ENCODE assay signal across 15 mouse cellular contexts in the genomic region with DNA sequence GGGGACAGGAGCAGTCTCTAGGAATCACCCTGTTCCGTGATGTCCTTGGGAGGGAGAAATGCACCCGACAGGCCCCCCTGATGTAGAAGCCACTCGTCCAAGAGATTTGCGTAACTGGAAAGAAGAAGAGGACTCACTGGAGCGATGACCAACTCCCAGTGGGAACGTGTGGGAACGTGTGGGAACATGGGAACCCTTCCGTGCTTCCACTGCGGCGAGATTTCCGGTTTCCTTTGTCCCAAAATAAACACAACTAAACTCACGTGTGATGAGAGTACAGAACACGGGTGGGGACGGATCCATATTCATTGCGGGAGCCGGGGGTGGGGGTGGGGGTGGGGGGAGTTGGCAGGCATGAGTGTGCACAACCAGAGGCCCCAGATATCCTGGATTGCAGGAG.
DNase-seq lines count a peak whose midpoint lies in the region; ATAC-seq and TF ChIP-seq lines count a peak whose summit lies in the region.
"Had no signal": no experiment of that assay in that cellular context is flagged by ENCODE, and none has a peak within 500 bp of the region (broad histone marks: within the 10 kb centered on the region; RNA-seq: fewer than 3 reads in every experiment).

No protein-coding gene starts in this region.

- no peaks in the 10 kb centered on the region for H3K9me3 ChIP-seq in heart, embryonic 11.5 days (replicated peaks; ENCODE audit: control insufficient read depth, low read length)
- H3K9me3 ChIP-seq in midbrain, embryonic 16.5 days (replicated peaks; ENCODE audit: control insufficient read depth, low read length, poor library complexity, severe bottlenecking): no peaks in the 10 kb centered on the region
- H3K9me3 ChIP-seq: liver, embryonic 12.5 days had no signal

- TF ChIP-seq POLR2A in heart, adult 2 months (IDR thresholded peaks at IDR 0.05; ENCODE audit: insufficient read depth, low read depth, low read length): no peak

- peaks cover 2% of the 10 kb centered on the region; the same call in 1 of the 2 replicates for H3K4me1 ChIP-seq in heart, adult 2 months (ENCODE audit: control insufficient read depth, insufficient read depth, low read length)
- peaks cover 5% of the 10 kb centered on the region; the same call in 1 of the 2 replicates for H3K4me1 ChIP-seq in heart, embryonic 11.5 days (ENCODE audit: control insufficient read depth, insufficient read depth, low read length)
- peaks cover 16% of the 10 kb centered on the region for H3K4me1 ChIP-seq in midbrain, embryonic 16.5 days (ENCODE audit: control insufficient read depth, insufficient read depth, low read length)
- H3K4me1 ChIP-seq: liver, embryonic 12.5 days had no signal

- no peaks in the 10 kb centered on the region for H3K36me3 ChIP-seq in heart, adult 2 months (ENCODE audit: control insufficient read depth, insufficient read depth, low read length)
- H3K36me3 ChIP-seq in heart, embryonic 11.5 days (ENCODE audit: control insufficient read depth, insufficient read depth, low read length): no peaks in the 10 kb centered on the region
- H3K36me3 ChIP-seq in midbrain, embryonic 16.5 days (ENCODE audit: control insufficient read depth, insufficient read depth, low read length): no peaks in the 10 kb centered on the region
- H3K36me3 ChIP-seq: hindbrain, embryonic 10.5 days; liver, embryonic 12.5 days had no signal

- H3K9ac ChIP-seq in heart, adult 2 months (ENCODE audit: low read depth, low read length): no peak overlapping the region
- no peak overlapping the region for H3K9ac ChIP-seq in heart, embryonic 11.5 days (ENCODE audit: low read depth, low read length)
- no peak overlapping the region for H3K9ac ChIP-seq in midbrain, embryonic 16.5 days (ENCODE audit: low read depth, low read length)
- H3K9ac ChIP-seq: liver, embryonic 12.5 days had no signal

- no peak overlapping the region for H3K4me3 ChIP-seq in heart, adult 2 months
- H3K4me3 ChIP-seq in heart, embryonic 11.5 days (ENCODE audit: low read depth, low read length): no peak overlapping the region
- H3K4me3 ChIP-seq in midbrain, embryonic 16.5 days (ENCODE audit: low read depth, low read length): no peak overlapping the region
- H3K4me3 ChIP-seq: hindbrain, embryonic 10.5 days; liver, embryonic 12.5 days had no signal

- WGBS in heart, adult 2 months: 72% methylated on average over 16 of the region's 16 CpGs
- WGBS in heart, embryonic 11.5 days (ENCODE audit: insufficient replicate concordance): 75% methylated on average over 16 of the region's 16 CpGs
- 85% methylated on average over 16 of the region's 16 CpGs for WGBS in midbrain, embryonic 16.5 days

- TF ChIP-seq EP300 in heart, adult 2 months (IDR thresholded peaks at IDR 0.05; ENCODE audit: insufficient read depth, low read depth, low read length): 0 out of 2 replicates have a peak, but pooled peaks have one; percentile 28

- ATAC-seq in heart, embryonic 11.5 days (replicated peaks; ENCODE audit: insufficient number of reproducible peaks, low FRiP score, low TSS enrichment): no peak
- ATAC-seq in midbrain, embryonic 16.5 days: no peak
- ATAC-seq: liver, embryonic 12.5 days; Patski had no signal

- peak; percentile 14 for DNase-seq in kidney, adult 9 months
- no peak for DNase-seq in kidney, adult 8-10 months
- peak; percentile 44 to 50 for DNase-seq in heart, adult 2 months
- DNase-seq in lung, postnatal 25 days (ENCODE audit: low spot score): peak; percentile 62
- DNase-seq in frontal cortex, adult 2 months (ENCODE audit: extremely low spot score in 1 of 2, low spot score in 1 of 2): no peak
- DNase-seq: adrenal gland, postnatal 25 days; cerebellum, postnatal 10 days; left cerebral cortex, postnatal 4 days; thymus, postnatal 14 days had no signal

- no peaks in the 10 kb centered on the region for H3K79me2 ChIP-seq in heart, adult 2 months (replicated peaks; ENCODE audit: control insufficient read depth, insufficient read depth, low read length)

- no peak for TF ChIP-seq CTCF in heart, adult 2 months (IDR thresholded peaks at IDR 0.05)

- intact Hi-C loops in heart, adult 2 months (cut with DNase I): no loop called here

- H3K27me3 ChIP-seq in heart, adult 2 months (ENCODE audit: control insufficient read depth, insufficient read depth, low read length): no peaks in the 10 kb centered on the region
- H3K27me3 ChIP-seq in heart, embryonic 11.5 days (ENCODE audit: control insufficient read depth, insufficient read depth, low read length): no peaks in the 10 kb centered on the region
- no peaks in the 10 kb centered on the region for H3K27me3 ChIP-seq in midbrain, embryonic 16.5 days (ENCODE audit: control insufficient read depth, insufficient read depth, low read depth, low read length)
- H3K27me3 ChIP-seq: Patski had no signal

- H3K4me2 ChIP-seq in heart, embryonic 11.5 days: 0 out of 2 replicates have a peak overlapping the region, but pooled peaks have one; percentile 38
- no peak overlapping the region for H3K4me2 ChIP-seq in midbrain, embryonic 16.5 days (ENCODE audit: low read length)
- H3K4me2 ChIP-seq: liver, embryonic 12.5 days; midbrain, embryonic 11.5 days had no signal

- H3K27ac ChIP-seq in heart, adult 2 months: peak overlapping the region; percentile 60
- H3K27ac ChIP-seq in heart, embryonic 11.5 days (ENCODE audit: low read depth, low read length): no peak overlapping the region
- no peak overlapping the region for H3K27ac ChIP-seq in midbrain, embryonic 16.5 days (ENCODE audit: low read length)
- H3K27ac ChIP-seq: hindbrain, embryonic 10.5 days; liver, embryonic 12.5 days had no signal

Comparison
In these comparisons a context has a peak if more than half of its experiments do, and no peak if none do; other contexts are left out.
1. DNase-seq: peak in kidney, adult 9 months (single experiment), heart, adult 2 months (2 of 2) and lung, postnatal 25 days (single experiment); none in kidney, adult 8-10 months (0 of 2) and frontal cortex, adult 2 months (0 of 2).